Mouse (Mus musculus) spleen, adult 2 months (tissue): Measurements from ENCODE around the gene Fkbp15.

Source experiments
- CTCF ChIP-seq: fragments of 200-500 bp; IDR thresholded peaks from 2 replicates; pipeline ENCODE4 v1.5.1; 2011; ENCODE audit warnings: mild to moderate bottlenecking, inconsistent platforms; ENCODE audit not compliant: insufficient read depth, insufficient read length, insufficient replicate concordance; ENCODE audit errors: extremely low read depth
- POLR2A ChIP-seq: fragments of 200-500 bp; IDR thresholded peaks from 2 replicates; pipeline ENCODE4 v1.6.1; 2011; ENCODE audit warnings: low read depth, low read length, inconsistent platforms

DNA sequence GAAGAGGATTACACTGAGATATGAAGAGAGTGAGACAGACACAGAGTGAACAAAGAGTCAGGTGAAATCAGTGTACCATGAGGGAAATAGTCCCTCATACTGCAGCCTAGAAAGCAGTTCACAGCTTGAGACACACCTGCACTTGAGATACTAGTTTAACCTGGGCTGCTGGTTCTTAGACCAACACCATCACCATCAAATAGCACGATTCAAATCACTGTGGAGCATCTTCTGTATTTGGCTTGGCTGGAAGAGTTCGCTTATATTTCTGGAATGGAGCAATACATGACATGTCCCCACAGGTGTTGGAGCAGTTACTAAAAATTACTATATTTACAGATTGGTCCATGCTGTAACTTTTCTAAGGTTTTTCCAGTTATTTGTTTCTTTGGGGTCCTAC lies 15.8 kb upstream of the Fkbp15 start:
- TF ChIP-seq POLR2A = no peak
- TF ChIP-seq CTCF = no peak
